Mouse (Mus musculus): ENCODE results near the gene Gm10273.
A peak's percentile ranks its signal among the peaks of the same experiment; 100 is the strongest.
"Not testable (repeated sequence)": the region's sequence is repeated elsewhere in the genome, so short reads cannot be mapped to it uniquely, and the experiment has no call there.

The Gm10273 gene

DNA sequence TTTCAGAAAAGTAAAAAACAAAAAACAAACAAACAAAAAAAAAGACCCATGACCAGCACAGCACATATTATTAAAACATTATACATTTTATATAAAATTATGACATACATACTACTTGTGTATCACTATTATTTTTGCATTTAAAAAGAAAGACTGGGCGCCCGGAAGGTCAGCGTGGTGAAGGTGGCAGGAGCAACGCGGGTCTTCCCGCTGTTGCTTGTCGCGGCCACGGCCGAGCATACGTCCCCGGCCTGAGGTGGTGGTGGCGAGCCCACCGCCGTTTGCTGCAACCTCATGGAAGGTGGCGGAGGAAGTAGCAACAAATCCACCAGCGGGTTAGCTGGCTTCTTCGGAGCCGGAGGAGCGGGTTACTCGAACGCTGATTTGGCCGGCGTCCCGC, at the start of gene Gm10273:
Gene Gm10273 (plus strand): TSS at position 172 of the 400 bp plus-strand sequence.
- not testable (repeated sequence) for DNase-seq (ENCODE audit: low read depth)

GRCm38 (mm10) chr10:59346560-59346959, 48.9 kb upstream of the Gm10273 start:
- no peak for DNase-seq (ENCODE audit: low read depth)

DNA sequence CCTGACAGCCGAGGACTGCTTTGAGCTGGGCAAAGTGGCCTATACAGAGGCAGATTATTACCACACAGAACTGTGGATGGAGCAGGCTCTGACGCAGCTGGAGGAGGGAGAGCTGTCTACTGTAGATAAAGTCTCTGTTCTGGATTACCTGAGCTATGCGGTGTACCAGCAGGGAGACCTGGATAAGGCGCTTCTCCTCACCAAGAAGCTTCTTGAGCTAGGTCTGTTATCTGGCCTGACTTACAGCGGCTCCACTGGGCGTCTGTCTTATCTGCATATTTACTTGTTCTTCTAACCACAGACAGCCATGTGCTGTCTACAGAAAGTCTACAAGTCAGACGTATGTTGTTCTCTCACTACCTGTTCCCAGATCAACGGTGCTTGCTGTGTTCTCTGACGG, 47.2 kb upstream of the Gm10273 start:
- DNase-seq (ENCODE audit: low read depth) = no peak

GRCm38 (mm10) chr10:59349536-59349935, 45.9 kb upstream of the Gm10273 start:
- DNase-seq (ENCODE audit: low read depth) = no peak

GRCm38 (mm10) chr10:59353065-59353464, 42.4 kb upstream of the Gm10273 start:
- peak; percentile 19 for DNase-seq (ENCODE audit: low read depth)

GRCm38 (mm10) chr10:59354120-59354519, 41.3 kb upstream of the Gm10273 start:
- no peak for DNase-seq (ENCODE audit: low read depth)

DNA sequence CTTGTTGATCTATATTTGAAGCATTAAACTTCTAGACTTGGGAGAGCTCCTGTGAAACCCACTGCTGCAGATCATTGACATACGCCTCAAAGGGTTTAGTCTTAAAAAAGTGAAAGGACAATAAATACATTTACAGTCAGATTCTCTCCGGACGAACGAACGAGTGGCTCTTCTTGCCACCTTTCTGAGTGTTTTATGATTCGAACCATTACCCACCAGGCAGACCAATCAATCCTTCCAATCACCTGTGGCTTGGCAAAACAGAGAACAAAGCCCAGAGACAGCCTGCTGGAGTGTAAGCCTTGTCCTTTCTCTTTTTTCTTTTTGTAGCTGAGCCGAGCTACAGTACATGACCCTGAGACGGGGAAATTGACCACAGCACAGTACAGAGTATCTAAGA, 40.4 kb upstream of the Gm10273 start:
- no peak for DNase-seq (ENCODE audit: low read depth)

DNA sequence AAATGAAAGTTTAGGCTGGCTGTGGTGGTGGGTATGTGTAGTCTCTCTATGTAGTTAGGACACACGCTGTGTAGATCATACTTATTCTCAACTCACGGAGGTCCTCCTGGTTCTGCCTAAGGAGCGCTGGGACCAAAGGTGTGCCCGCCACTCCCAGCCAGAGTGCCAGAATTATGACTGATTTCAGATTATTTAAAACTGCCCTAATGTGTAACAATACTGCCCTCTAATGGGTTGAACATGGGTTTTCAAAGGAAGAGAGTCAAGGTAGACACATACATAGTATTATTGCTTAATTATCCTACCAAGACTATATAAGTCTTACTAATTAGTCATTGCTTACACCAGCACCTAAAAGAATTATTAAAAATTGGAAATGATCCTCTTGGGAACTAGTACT, 36.7 kb upstream of the Gm10273 start:
- peak; percentile 59 for DNase-seq (ENCODE audit: low read depth)

- DNase-seq (ENCODE audit: low read depth) = no peak
Observed at GRCm38 (mm10) chr10:59363208-59363607, 32.2 kb upstream of the Gm10273 start.

DNA sequence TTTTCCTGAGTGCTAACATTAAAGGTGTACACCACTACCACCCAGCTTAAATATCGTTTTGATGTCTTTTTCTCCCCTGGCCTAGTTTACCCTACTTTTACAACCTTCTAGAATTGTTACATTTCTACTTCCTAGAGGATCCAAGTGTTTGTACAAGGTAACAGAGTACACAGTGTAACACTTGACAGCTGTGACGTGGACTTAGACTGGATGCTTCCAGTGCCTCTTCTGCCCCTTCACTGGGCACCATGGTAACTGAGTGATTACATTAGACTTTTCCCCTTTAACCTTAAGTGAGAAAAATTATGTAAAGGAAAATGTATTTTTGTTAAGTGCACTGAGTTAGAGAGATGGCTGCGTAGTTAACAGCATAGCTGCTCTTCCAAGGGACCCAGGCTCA, 30.9 kb upstream of the Gm10273 start:
- DNase-seq (ENCODE audit: low read depth) = no peak

DNA sequence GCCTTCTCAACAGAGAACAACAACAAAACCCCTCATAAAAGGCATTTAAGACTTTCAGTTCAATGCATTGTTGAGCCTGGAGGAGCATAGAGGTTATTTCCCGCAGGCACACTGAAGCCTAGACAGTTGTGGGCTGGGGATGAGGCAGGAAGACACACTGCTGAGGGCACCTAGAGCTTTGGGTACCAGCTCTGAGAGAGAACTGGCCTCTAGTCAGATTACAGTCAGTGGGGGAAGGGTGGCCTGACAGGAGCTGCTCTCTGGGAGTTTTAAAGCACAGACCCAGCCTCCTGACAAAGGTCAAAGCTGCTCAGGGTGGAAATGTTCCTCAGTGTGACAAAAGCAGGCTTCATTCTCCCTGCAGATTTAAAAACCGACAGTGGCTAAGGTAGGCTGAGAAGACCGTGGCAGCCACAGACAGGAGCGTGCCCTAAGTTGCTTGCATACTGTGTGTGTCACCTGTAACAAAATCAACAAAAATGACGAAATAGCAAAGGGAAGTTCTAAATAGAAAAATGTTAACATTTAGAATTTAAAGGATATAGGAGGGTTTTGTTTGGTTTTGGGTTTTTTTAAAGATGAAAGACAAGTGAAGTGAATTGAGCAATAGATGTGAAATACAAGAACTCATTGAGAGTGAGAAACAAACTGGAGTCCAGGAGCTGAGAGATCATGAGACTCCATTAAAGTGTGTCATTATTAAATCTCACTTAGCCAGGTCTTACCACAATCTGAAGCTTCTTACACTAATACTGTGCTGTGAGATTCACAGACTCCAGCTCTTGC, 29.4 kb upstream of the Gm10273 start:
- no peak for DNase-seq (ENCODE audit: low read depth)

- no peak for DNase-seq (ENCODE audit: low read depth)
Observed at GRCm38 (mm10) chr10:59366746-59367145, 28.7 kb upstream of the Gm10273 start.

DNA sequence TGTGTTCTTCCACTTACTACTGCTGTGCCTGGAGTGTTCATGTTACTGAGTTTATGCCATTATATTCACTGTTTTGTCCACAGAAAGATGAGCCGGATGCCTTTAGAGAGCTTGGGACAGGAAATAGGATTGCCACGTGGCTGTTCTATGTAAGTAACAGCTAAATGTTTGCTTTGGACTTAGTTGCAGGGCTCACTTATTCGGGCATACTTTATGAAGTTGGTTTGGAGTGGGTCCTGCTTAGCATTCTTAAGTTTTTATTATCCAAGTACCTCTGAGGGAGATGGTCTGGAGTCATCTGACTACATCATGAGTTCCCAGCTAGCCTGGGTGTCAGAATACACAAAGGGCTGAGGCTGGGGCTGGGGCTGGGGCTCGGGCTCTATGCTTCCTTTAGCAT, 28.2 kb upstream of the Gm10273 start:
- no peak for DNase-seq (ENCODE audit: low read depth)

GRCm38 (mm10) chr10:59368729-59369128, 26.7 kb upstream of the Gm10273 start:
- no peak for DNase-seq (ENCODE audit: low read depth)

GRCm38 (mm10) chr10:59369426-59369825, 26.0 kb upstream of the Gm10273 start:
- DNase-seq (ENCODE audit: low read depth) = peak; percentile 42

DNA sequence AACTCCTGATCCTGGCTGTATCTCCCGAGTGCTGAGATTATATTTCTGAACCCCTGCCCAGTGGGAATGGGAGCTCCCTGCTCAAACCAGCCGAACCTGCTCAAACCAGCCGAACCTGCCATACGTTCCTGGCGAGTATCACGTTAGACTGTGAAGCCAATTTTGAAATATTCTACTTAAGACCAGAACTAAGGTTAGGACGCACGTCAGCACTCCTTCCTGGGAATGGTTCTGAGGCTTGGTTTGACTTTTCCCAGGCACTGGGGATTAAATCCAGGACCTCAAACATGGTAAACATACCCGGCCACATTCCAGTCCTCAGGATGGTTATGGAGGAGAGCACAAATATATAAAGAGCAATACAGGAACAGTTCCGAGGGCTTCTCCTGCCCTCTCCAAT, 17.5 kb upstream of the Gm10273 start:
- no peak for DNase-seq (ENCODE audit: low read depth)

GRCm38 (mm10) chr10:59378728-59379127, 16.7 kb upstream of the Gm10273 start:
- DNase-seq (ENCODE audit: low read depth) = no peak

DNA sequence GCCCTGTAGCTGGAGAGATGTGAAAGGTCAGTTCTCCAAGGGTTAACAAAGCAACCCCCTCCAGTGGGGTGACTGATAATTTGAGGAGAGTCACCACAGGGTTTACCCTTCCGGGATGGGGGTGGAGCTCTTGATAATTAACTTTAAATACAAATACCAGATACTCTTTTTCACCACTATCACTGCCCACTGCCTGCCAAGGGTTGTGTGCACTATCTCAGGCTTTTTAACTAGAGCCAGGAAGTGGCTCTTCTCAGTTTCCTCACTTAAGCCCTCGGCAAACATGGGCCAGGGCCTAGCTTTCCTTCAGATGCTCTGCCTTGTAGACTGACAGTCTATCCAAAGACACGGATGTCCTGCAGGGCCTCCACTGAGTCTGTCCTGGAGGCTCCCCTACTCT, 15.5 kb upstream of the Gm10273 start:
- DNase-seq (ENCODE audit: low read depth) = peak; percentile 58

DNA sequence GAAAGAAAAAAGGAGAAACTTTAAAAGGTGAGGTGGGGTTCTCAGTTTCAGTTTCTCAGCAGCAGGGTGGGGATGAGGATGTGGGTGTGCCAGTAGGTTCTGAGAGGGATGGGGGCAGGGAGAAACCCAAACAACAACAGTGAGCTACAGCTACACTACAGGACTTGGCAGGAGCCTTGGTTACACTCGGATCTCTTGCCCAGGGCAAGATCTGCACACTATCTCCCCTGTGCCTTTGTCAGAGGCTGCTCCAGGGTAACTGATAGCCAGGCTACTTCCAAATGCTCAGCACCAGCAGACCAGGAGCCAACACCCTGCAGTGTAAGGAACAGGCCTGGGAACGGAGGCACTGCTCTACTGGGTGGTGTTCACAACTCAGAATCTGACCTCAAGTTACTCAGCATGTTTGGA, 15.0 kb upstream of the Gm10273 start:
- DNase-seq (ENCODE audit: low read depth) = no peak

DNA sequence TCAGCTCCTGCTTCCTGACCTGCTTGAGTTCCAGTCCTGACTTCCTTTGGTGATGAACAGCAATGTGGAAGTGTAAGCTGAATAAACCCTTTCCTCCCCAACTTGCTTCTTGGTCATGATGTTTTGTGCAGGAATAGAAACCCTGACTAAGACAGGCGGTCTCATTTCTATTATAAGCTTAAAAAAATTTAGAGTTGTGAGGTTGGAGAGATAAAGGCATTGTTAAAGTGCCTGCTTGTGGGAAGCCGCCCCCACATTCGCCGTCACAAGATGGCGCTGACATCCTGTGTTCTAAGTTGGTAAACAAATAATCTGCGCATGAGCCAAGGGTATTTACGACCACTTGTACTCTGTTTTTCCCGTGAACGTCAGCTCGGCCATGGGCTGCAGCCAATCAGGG, 13.9 kb upstream of the Gm10273 start:
- DNase-seq (ENCODE audit: low read depth) = peak; percentile 61

GRCm38 (mm10) chr10:59386951-59387350, 8.5 kb upstream of the Gm10273 start:
- no peak for DNase-seq (ENCODE audit: low read depth)

- DNase-seq (ENCODE audit: low read depth) = peak; percentile 47
Observed at GRCm38 (mm10) chr10:59389652-59390051, 5.8 kb upstream of the Gm10273 start.

DNA sequence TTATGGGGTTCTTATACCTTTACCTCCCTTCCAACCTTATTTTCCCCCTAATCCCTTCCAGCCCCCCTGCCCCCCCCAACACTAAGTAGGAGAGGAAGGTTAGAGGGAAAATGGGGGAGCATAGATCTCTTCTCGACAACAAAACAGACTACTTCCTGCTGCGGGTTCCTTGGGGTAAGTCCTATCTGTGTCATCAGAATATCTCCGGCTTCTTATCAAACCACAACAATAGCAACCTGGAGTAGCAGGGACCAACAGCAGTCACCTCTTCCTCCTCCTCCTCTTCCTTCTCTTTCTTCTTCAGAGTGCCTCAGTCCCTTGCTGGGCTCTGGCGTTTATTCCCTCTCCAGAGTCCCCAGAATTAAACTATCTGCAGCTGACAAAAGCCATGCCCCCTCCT, 3.5 kb upstream of the Gm10273 start:
- peak; percentile 90 for DNase-seq (ENCODE audit: low read depth)

All from 416B (cell line).